ENCODE assay signal across 30 mouse cellular contexts in the genomic region with DNA sequence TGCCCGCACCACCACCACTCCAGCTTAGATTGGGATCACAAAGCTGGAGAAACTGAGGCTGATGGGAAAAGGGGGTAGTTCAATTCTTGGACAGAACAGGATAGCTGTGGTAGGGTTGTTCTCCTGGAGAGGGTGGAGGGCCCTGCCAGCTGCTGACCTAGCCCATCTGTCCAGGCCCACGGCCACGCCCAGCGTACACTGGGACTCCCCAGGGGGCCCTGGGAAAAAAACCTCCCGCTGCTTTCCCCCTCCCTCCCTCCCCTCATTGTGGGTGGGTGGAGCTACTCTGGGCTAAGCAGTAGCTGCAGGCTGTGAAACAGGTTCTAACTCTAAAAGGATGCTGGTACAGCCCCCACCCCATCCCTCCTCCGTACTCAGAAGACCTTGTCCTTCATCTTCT. TPM values are rescaled to one million over a fixed set of nuclear protein-coding genes. Genes with fewer than 3 reads are reported as not detected.
A peak's percentile ranks its signal among the peaks of the same experiment; 100 is the strongest.
DNase-seq lines count a peak whose midpoint lies in the region; ATAC-seq lines count a peak whose summit lies in the region.
"Had no signal": no experiment of that assay in that cellular context is flagged by ENCODE, and none has a peak within 500 bp of the region (broad histone marks: within the 10 kb centered on the region; RNA-seq: fewer than 3 reads in every experiment).

No protein-coding gene starts in this region.

- 49% methylated on average over 6 of the region's 6 CpGs for WGBS in hindbrain, embryonic 10.5 days
- 35% methylated on average over 6 of the region's 6 CpGs for WGBS in hindbrain, embryonic 14.5 days
- WGBS in kidney, embryonic 16.5 days = 37% methylated on average over 6 of the region's 6 CpGs

- H3K27me3 ChIP-seq in hindbrain, embryonic 10.5 days (ENCODE audit: insufficient read depth, poor library complexity, severe bottlenecking) = peaks cover 10% of the 10 kb centered on the region
- no peaks in the 10 kb centered on the region for H3K27me3 ChIP-seq in hindbrain, embryonic 14.5 days (ENCODE audit: control insufficient read depth, insufficient read depth, low read length)
- H3K27me3 ChIP-seq in kidney, embryonic 16.5 days (ENCODE audit: insufficient read depth, low read length) = no peaks in the 10 kb centered on the region
- H3K27me3 ChIP-seq: embryonic facial prominence, embryonic 15.5 days had no signal

- no peak overlapping the region for H3K4me3 ChIP-seq in hindbrain, embryonic 10.5 days
- H3K4me3 ChIP-seq in hindbrain, embryonic 14.5 days (replicated peaks; ENCODE audit: low read length) = no peak overlapping the region
- no peak overlapping the region for H3K4me3 ChIP-seq in kidney, embryonic 16.5 days (ENCODE audit: low read length)
- H3K4me3 ChIP-seq: embryonic facial prominence, embryonic 15.5 days; gastrocnemius, adult 2 months; hindbrain, embryonic 13.5 days had no signal

- no peak overlapping the region for H3K4me2 ChIP-seq in hindbrain, embryonic 14.5 days (replicated peaks)
- no peak overlapping the region for H3K4me2 ChIP-seq in kidney, embryonic 16.5 days (replicated peaks; ENCODE audit: low read depth, low read length)
- H3K4me2 ChIP-seq: embryonic facial prominence, embryonic 15.5 days; heart, embryonic 11.5 days; hindbrain, embryonic 13.5 days had no signal

- no peak overlapping the region for H3K9ac ChIP-seq in hindbrain, embryonic 14.5 days
- H3K9ac ChIP-seq in kidney, embryonic 16.5 days (replicated peaks; ENCODE audit: low read length) = no peak overlapping the region
- H3K9ac ChIP-seq: embryonic facial prominence, embryonic 15.5 days; forebrain, postnatal 0 days; hindbrain, embryonic 13.5 days had no signal

- ATAC-seq in hindbrain, embryonic 14.5 days (ENCODE audit: low FRiP score) = no peak
- ATAC-seq in kidney, embryonic 16.5 days (ENCODE audit: low FRiP score, low TSS enrichment) = peak; percentile 67
- ATAC-seq: forebrain, embryonic 14.5 days; forebrain, postnatal 0 days; hindbrain, postnatal 0 days; inflammation-experienced regulatory T-cells, adult 6 months; intestine, embryonic 16.5 days had no signal

- DNase-seq in hindbrain, embryonic 10.5 days (ENCODE audit: low spot score) = no peak
- DNase-seq in hindbrain, embryonic 14.5 days (ENCODE audit: low spot score) = no peak
- DNase-seq in kidney, postnatal 36 days = no peak
- peak; percentile 50 for DNase-seq in ES-CJ7 (ENCODE audit: low read depth, low spot score)
- no peak for DNase-seq in urinary bladder, postnatal 25 days (ENCODE audit: low spot score)
- DNase-seq: adrenal gland, postnatal 14 days; B cell, adult 2 months; cerebellum, adult 11 months; cerebellum, adult 2 months; cerebellum, adult 9-11 months; cerebellum, postnatal 36 days; embryo, embryonic 11 days; forebrain, postnatal 0 days; gastrocnemius, adult 2 months; gastrocnemius, postnatal 14 days; heart, adult 11 months had no signal

- 0 out of 2 replicates have a peak overlapping the region, but pooled peaks have one; percentile 0 for H3K27ac ChIP-seq in hindbrain, embryonic 10.5 days
- no peak overlapping the region for H3K27ac ChIP-seq in hindbrain, embryonic 14.5 days
- H3K27ac ChIP-seq in kidney, embryonic 16.5 days (ENCODE audit: low read length) = no peak overlapping the region
- H3K27ac ChIP-seq: embryonic facial prominence, embryonic 15.5 days; gastrocnemius, adult 2 months; hindbrain, embryonic 13.5 days; hindbrain, postnatal 0 days had no signal

- no peaks in the 10 kb centered on the region for H3K36me3 ChIP-seq in hindbrain, embryonic 10.5 days
- no peaks in the 10 kb centered on the region for H3K36me3 ChIP-seq in hindbrain, embryonic 14.5 days (replicated peaks; ENCODE audit: control insufficient read depth, insufficient read depth)
- no peaks in the 10 kb centered on the region for H3K36me3 ChIP-seq in kidney, embryonic 16.5 days (ENCODE audit: insufficient read depth, low read length)
- H3K36me3 ChIP-seq: embryonic facial prominence, embryonic 15.5 days; hindbrain, embryonic 13.5 days had no signal

- H3K4me1 ChIP-seq in hindbrain, embryonic 10.5 days (replicated peaks) = peaks cover 16% of the 10 kb centered on the region
- no peaks in the 10 kb centered on the region for H3K4me1 ChIP-seq in hindbrain, embryonic 14.5 days (replicated peaks; ENCODE audit: control insufficient read depth, insufficient read depth, low read length)
- H3K4me1 ChIP-seq in kidney, embryonic 16.5 days (ENCODE audit: insufficient read depth, low read length) = no peaks in the 10 kb centered on the region
- H3K4me1 ChIP-seq: embryonic facial prominence, embryonic 15.5 days; hindbrain, embryonic 13.5 days had no signal

- peaks cover 5% of the 10 kb centered on the region for H3K9me3 ChIP-seq in hindbrain, embryonic 10.5 days
- no peaks in the 10 kb centered on the region for H3K9me3 ChIP-seq in hindbrain, embryonic 14.5 days (ENCODE audit: control insufficient read depth, low read length)
- H3K9me3 ChIP-seq in kidney, embryonic 16.5 days (ENCODE audit: low read length) = peaks cover 7% of the 10 kb centered on the region; the same call in 1 of the 2 replicates

RNA-seq across cellular contexts. Expression of a gene that starts 6.3 kb away (rescaled TPM):
- not detected in 2 replicates for polyA plus RNA-seq in hindbrain, embryonic 10.5 days (2016; fragmentation: Nextera tagmentation; extraction: Ambion mirVana)
- not detected in 2 replicates for polyA plus RNA-seq in hindbrain, embryonic 14.5 days (2014; fragmentation: Nextera tagmentation; extraction: Ambion mirVana)
- polyA plus RNA-seq in kidney, embryonic 16.5 days (2015; fragmentation: Nextera tagmentation; extraction: Ambion mirVana) = not detected in 2 replicates
- polyA plus RNA-seq: cerebellum, adult 2 months; cortical plate, adult 2 months; embryonic facial prominence, embryonic 11.5 days; embryonic facial prominence, embryonic 15.5 days; forebrain, embryonic 11.5 days; forebrain, embryonic 14.5 days; forebrain, postnatal 0 days; frontal cortex, adult 2 months; heart, embryonic 11.5 days; heart, embryonic 14.5 days; heart, postnatal 0 days; hindbrain, embryonic 13.5 days; hindbrain, postnatal 0 days; inflammation-experienced regulatory T-cells, adult 6 months; intestine, embryonic 16.5 days had no signal

RNA-seq across cellular contexts. Expression of a gene that starts 22.1 kb away (rescaled TPM):
- polyA plus RNA-seq in hindbrain, embryonic 10.5 days (2016; fragmentation: Nextera tagmentation; extraction: Ambion mirVana) = 20.0 and 20.8 TPM in 2 replicates
- 19.1 and 19.2 TPM in 2 replicates for polyA plus RNA-seq in hindbrain, embryonic 14.5 days (2014; fragmentation: Nextera tagmentation; extraction: Ambion mirVana)
- polyA plus RNA-seq in kidney, embryonic 16.5 days (2015; fragmentation: Nextera tagmentation; extraction: Ambion mirVana) = 66.3 and 68.9 TPM in 2 replicates
- polyA plus RNA-seq: inflammation-experienced regulatory T-cells, adult 6 months had no signal
